Mouse (Mus musculus) cortical plate, adult 2 months (tissue): ENCODE data around the gene Srsf5.

Experiments used
- CTCF ChIP-seq: fragments of 200-500 bp; IDR thresholded peaks from 2 replicates; pipeline ENCODE4 v1.5.1; 2011; ENCODE audit warnings: mild to moderate bottlenecking, control low read depth, low read length; ENCODE audit not compliant: insufficient read depth; ENCODE audit errors: extremely low read depth
- POLR2A ChIP-seq: fragments of 200-500 bp; IDR thresholded peaks from 2 replicates; pipeline ENCODE4 v1.6.1; 2011; ENCODE audit warnings: mild to moderate bottlenecking, low read length, control low read depth; ENCODE audit not compliant: insufficient read depth; ENCODE audit errors: extremely low read depth

DNA sequence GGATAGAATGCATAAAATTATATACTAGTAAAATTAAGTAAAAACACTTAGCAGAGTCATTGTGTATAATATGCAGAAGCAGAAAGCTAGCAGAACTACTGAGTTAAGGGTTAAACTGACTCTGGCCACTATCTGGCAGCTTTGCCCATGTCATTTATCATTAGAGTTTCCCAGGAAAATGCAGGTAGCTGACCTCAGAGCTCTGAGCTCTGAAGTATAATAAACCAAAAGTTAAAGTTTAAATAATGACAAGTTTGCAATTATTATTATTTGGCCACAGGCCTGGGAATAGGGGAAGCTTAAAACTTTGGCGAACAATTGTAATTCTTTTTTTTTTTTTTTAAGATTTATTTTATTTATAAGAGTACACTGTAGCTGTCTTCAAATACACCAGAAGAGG is 12.4 kb upstream of the Srsf5 start:
- no peak for TF ChIP-seq POLR2A
- no peak for TF ChIP-seq CTCF
